Mouse (Mus musculus): ENCODE measurements around the gene Tcf23. TPM values are rescaled to one million over a fixed set of nuclear protein-coding genes. Genes with fewer than 3 reads are reported as not detected.

Gene Tcf23
- total and polyA plus RNA-seq, 3 experiments = not detected

GRCm38 (mm10) chr5:31022690-31023089 is 54.2 kb downstream of the Tcf23 start:
- no peak overlapping the region for H3K4me3 ChIP-seq (ENCODE audit: low read depth, low read length)
- no peaks in the 10 kb centered on the region for H3K36me3 ChIP-seq (replicated peaks)
- no peaks in the 10 kb centered on the region for H3K4me1 ChIP-seq (ENCODE audit: insufficient read depth, low read depth, low read length)
- no peaks in the 10 kb centered on the region for H3K9me3 ChIP-seq (replicated peaks)
- ATAC-seq (ENCODE audit: extremely low read depth, insufficient number of reproducible peaks, low FRiP score, poor library complexity, severe bottlenecking) (no peak), DNase-seq (ENCODE audit: low spot score) (no peak)
- H3K27me3 ChIP-seq (ENCODE audit: insufficient read depth, low read length) = peaks cover 21% of the 10 kb centered on the region
- no peak for TF ChIP-seq TAL1 (conservative IDR thresholded peaks at IDR 0.05; ENCODE audit: low read depth, low read length)
- TF ChIP-seq CTCF (IDR thresholded peaks at IDR 0.05; ENCODE audit: low read depth, low read length) = no peak
- no peak for TF ChIP-seq GATA2 (IDR thresholded peaks at IDR 0.05; ENCODE audit: borderline replicate concordance, low read depth, low read length)
- TF ChIP-seq GATA1 (IDR thresholded peaks at IDR 0.05; ENCODE audit: borderline replicate concordance, low read length) = no peak
- TF ChIP-seq POLR2AphosphoS5 (IDR thresholded peaks at IDR 0.05; ENCODE audit: insufficient replicate concordance, low read depth, low read length) = no peak

GRCm38 (mm10) chr5:31023254-31023653 is 54.8 kb downstream of the Tcf23 start:
- Histone ChIP-seq H3K4me3 (ENCODE audit: low read depth, low read length) (no peak overlapping the region), H3K9me3 (replicated peaks) (no peaks in the 10 kb centered on the region), H3K4me1 (ENCODE audit: insufficient read depth, low read depth, low read length) (no peaks in the 10 kb centered on the region), H3K27me3 (ENCODE audit: insufficient read depth, low read length) (peaks cover 21% of the 10 kb centered on the region), H3K36me3 (replicated peaks) (no peaks in the 10 kb centered on the region)
- no peak for DNase-seq (ENCODE audit: low spot score)
- TF ChIP-seq POLR2AphosphoS5 (IDR thresholded peaks at IDR 0.05; ENCODE audit: insufficient replicate concordance, low read depth, low read length) = no peak
- no peak for TF ChIP-seq GATA2 (IDR thresholded peaks at IDR 0.05; ENCODE audit: borderline replicate concordance, low read depth, low read length)
- no peak for TF ChIP-seq CTCF (IDR thresholded peaks at IDR 0.05; ENCODE audit: low read depth, low read length)
- no peak for TF ChIP-seq GATA1 (IDR thresholded peaks at IDR 0.05; ENCODE audit: borderline replicate concordance, low read length)
- TF ChIP-seq TAL1 (conservative IDR thresholded peaks at IDR 0.05; ENCODE audit: low read depth, low read length) = no peak
- no peak for ATAC-seq (ENCODE audit: extremely low read depth, insufficient number of reproducible peaks, low FRiP score, poor library complexity, severe bottlenecking)

- TF ChIP-seq TAL1 (conservative IDR thresholded peaks at IDR 0.05; ENCODE audit: low read depth, low read length) (no peak), CTCF (IDR thresholded peaks at IDR 0.05; ENCODE audit: low read depth, low read length) (no peak), GATA1 (IDR thresholded peaks at IDR 0.05; ENCODE audit: borderline replicate concordance, low read length) (no peak), POLR2AphosphoS5 (IDR thresholded peaks at IDR 0.05; ENCODE audit: insufficient replicate concordance, low read depth, low read length) (no peak), GATA2 (IDR thresholded peaks at IDR 0.05; ENCODE audit: borderline replicate concordance, low read depth, low read length) (no peak)
- H3K9me3 ChIP-seq (replicated peaks) = no peaks in the 10 kb centered on the region
- ATAC-seq (ENCODE audit: extremely low read depth, insufficient number of reproducible peaks, low FRiP score, poor library complexity, severe bottlenecking) (no peak), DNase-seq (ENCODE audit: low spot score) (no peak)
- H3K4me1 ChIP-seq (ENCODE audit: insufficient read depth, low read depth, low read length) = no peaks in the 10 kb centered on the region
- H3K36me3 ChIP-seq (replicated peaks) = no peaks in the 10 kb centered on the region
- peaks cover 19% of the 10 kb centered on the region for H3K27me3 ChIP-seq (ENCODE audit: insufficient read depth, low read length)
- H3K4me3 ChIP-seq (ENCODE audit: low read depth, low read length) = no peak overlapping the region
Observed at GRCm38 (mm10) chr5:31024641-31025040, 56.2 kb downstream of the Tcf23 start.

Other genes with a start within 250 kb of the Tcf23 start
Only the 20 nearest of the 21 such genes appear.
- not detected in 2 replicates for gene Mapre3, start 154.0 kb upstream of the Tcf23 start, total RNA-seq (2014; fragmentation: Nextera tagmentation)
- gene Mapre3, start 154.0 kb upstream of the Tcf23 start, total RNA-seq (2017) = 0.12 and 0.27 TPM in 2 replicates
- not detected in 2 replicates for gene Mapre3, start 154.0 kb upstream of the Tcf23 start, polyA plus RNA-seq (2012)
- gene Tmem214, start 100.7 kb upstream of the Tcf23 start, total RNA-seq (2014; fragmentation: Nextera tagmentation) = 17.9 and 36.0 TPM in 2 replicates
- 19.2 and 19.6 TPM in 2 replicates for gene Tmem214, start 100.7 kb upstream of the Tcf23 start, total RNA-seq (2017)
- 21.5 and 26.7 TPM in 2 replicates for gene Tmem214, start 100.7 kb upstream of the Tcf23 start, polyA plus RNA-seq (2012)
- gene Agbl5, start 80.0 kb upstream of the Tcf23 start, total RNA-seq (2014; fragmentation: Nextera tagmentation) = 31.2 and 48.5 TPM in 2 replicates
- gene Agbl5, start 80.0 kb upstream of the Tcf23 start, total RNA-seq (2017) = 9.9 and 13.0 TPM in 2 replicates
- gene Agbl5, start 80.0 kb upstream of the Tcf23 start, polyA plus RNA-seq (2012) = 65.8 and 85.9 TPM in 2 replicates
- 309 and 472 TPM in 2 replicates for gene Ost4, start 60.9 kb upstream of the Tcf23 start, total RNA-seq (2014; fragmentation: Nextera tagmentation)
- gene Ost4, start 60.9 kb upstream of the Tcf23 start, total RNA-seq (2017) = 346 and 348 TPM in 2 replicates
- 70.6 and 80.1 TPM in 2 replicates for gene Ost4, start 60.9 kb upstream of the Tcf23 start, polyA plus RNA-seq (2012)
- 0.38 TPM in 1 of 2 replicates, not detected in the other for gene Emilin1, start 55.3 kb upstream of the Tcf23 start, total RNA-seq (2014; fragmentation: Nextera tagmentation)
- gene Emilin1, start 55.3 kb upstream of the Tcf23 start, total RNA-seq (2017) = 1.0 and 2.6 TPM in 2 replicates
- 1.2 and 1.3 TPM in 2 replicates for gene Emilin1, start 55.3 kb upstream of the Tcf23 start, polyA plus RNA-seq (2012)
- 22.7 and 29.8 TPM in 2 replicates for gene Khk, start 47.2 kb upstream of the Tcf23 start, total RNA-seq (2014; fragmentation: Nextera tagmentation)
- gene Khk, start 47.2 kb upstream of the Tcf23 start, total RNA-seq (2017) = 43.4 TPM in 2 replicates
- gene Khk, start 47.2 kb upstream of the Tcf23 start, polyA plus RNA-seq (2012) = 17.3 and 20.2 TPM in 2 replicates
- gene Cgref1, start 23.1 kb upstream of the Tcf23 start, total RNA-seq (2014; fragmentation: Nextera tagmentation) = not detected in 2 replicates
- gene Cgref1, start 23.1 kb upstream of the Tcf23 start, total RNA-seq (2017) = 0.33 TPM in 1 of 2 replicates, not detected in the other
- gene Cgref1, start 23.1 kb upstream of the Tcf23 start, polyA plus RNA-seq (2012) = not detected in 2 replicates
- gene Preb, start 8.3 kb upstream of the Tcf23 start, total RNA-seq (2014; fragmentation: Nextera tagmentation) = 50.3 and 82.7 TPM in 2 replicates
- 35.4 and 42.5 TPM in 2 replicates for gene Preb, start 8.3 kb upstream of the Tcf23 start, total RNA-seq (2017)
- gene Preb, start 8.3 kb upstream of the Tcf23 start, polyA plus RNA-seq (2012) = 48.9 and 74.7 TPM in 2 replicates
- gene Atraid, start 79.7 kb downstream of the Tcf23 start, total RNA-seq (2014; fragmentation: Nextera tagmentation) = 81.9 and 89.6 TPM in 2 replicates
- gene Atraid, start 79.7 kb downstream of the Tcf23 start, total RNA-seq (2017) = 50.0 and 54.0 TPM in 2 replicates
- 11.6 and 15.6 TPM in 2 replicates for gene Atraid, start 79.7 kb downstream of the Tcf23 start, polyA plus RNA-seq (2012)
- 3.2 and 4.0 TPM in 2 replicates for gene Slc5a6, start 80.3 kb downstream of the Tcf23 start, total RNA-seq (2014; fragmentation: Nextera tagmentation)
- 2.2 and 5.2 TPM in 2 replicates for gene Slc5a6, start 80.3 kb downstream of the Tcf23 start, total RNA-seq (2017)
- gene Slc5a6, start 80.3 kb downstream of the Tcf23 start, polyA plus RNA-seq (2012) = 9.5 and 11.9 TPM in 2 replicates
- gene Cad, start 86.1 kb downstream of the Tcf23 start, total RNA-seq (2014; fragmentation: Nextera tagmentation) = 87.7 and 102 TPM in 2 replicates
- gene Cad, start 86.1 kb downstream of the Tcf23 start, total RNA-seq (2017) = 18.5 and 20.2 TPM in 2 replicates
- 426 and 438 TPM in 2 replicates for gene Cad, start 86.1 kb downstream of the Tcf23 start, polyA plus RNA-seq (2012)
- not detected in 2 replicates for gene Dnajc5g, start 137.6 kb downstream of the Tcf23 start, total RNA-seq (2014; fragmentation: Nextera tagmentation)
- gene Dnajc5g, start 137.6 kb downstream of the Tcf23 start, total RNA-seq (2017) = not detected in 2 replicates
- gene Dnajc5g, start 137.6 kb downstream of the Tcf23 start, polyA plus RNA-seq (2012) = not detected in 2 replicates
- gene Slc30a3, start 139.6 kb downstream of the Tcf23 start, total RNA-seq (2014; fragmentation: Nextera tagmentation) = not detected in 2 replicates
- 0.05 TPM in 1 of 2 replicates, not detected in the other for gene Slc30a3, start 139.6 kb downstream of the Tcf23 start, total RNA-seq (2017)
- not detected in 2 replicates for gene Slc30a3, start 139.6 kb downstream of the Tcf23 start, polyA plus RNA-seq (2012)
- gene Trim54, start 148.1 kb downstream of the Tcf23 start, total RNA-seq (2014; fragmentation: Nextera tagmentation) = not detected in 2 replicates
- not detected in 2 replicates for gene Trim54, start 148.1 kb downstream of the Tcf23 start, total RNA-seq (2017)
- gene Trim54, start 148.1 kb downstream of the Tcf23 start, polyA plus RNA-seq (2012) = not detected in 2 replicates
- not detected in 2 replicates for gene Ucn, start 170.2 kb downstream of the Tcf23 start, total RNA-seq (2014; fragmentation: Nextera tagmentation)
- not detected in 2 replicates for gene Ucn, start 170.2 kb downstream of the Tcf23 start, total RNA-seq (2017)
- gene Ucn, start 170.2 kb downstream of the Tcf23 start, polyA plus RNA-seq (2012) = not detected in 2 replicates
- 56.6 and 78.2 TPM in 2 replicates for gene Mpv17, start 185.6 kb downstream of the Tcf23 start, total RNA-seq (2014; fragmentation: Nextera tagmentation)
- gene Mpv17, start 185.6 kb downstream of the Tcf23 start, total RNA-seq (2017) = 69.8 and 70.3 TPM in 2 replicates
- 27.7 and 31.2 TPM in 2 replicates for gene Mpv17, start 185.6 kb downstream of the Tcf23 start, polyA plus RNA-seq (2012)
- gene Gm29609, start 211.2 kb downstream of the Tcf23 start, total RNA-seq (2014; fragmentation: Nextera tagmentation) = 5.4 and 7.1 TPM in 2 replicates
- gene Gm29609, start 211.2 kb downstream of the Tcf23 start, total RNA-seq (2017) = 2.8 and 4.4 TPM in 2 replicates
- 4.3 and 7.2 TPM in 2 replicates for gene Gm29609, start 211.2 kb downstream of the Tcf23 start, polyA plus RNA-seq (2012)
- gene Gtf3c2, start 211.5 kb downstream of the Tcf23 start, total RNA-seq (2014; fragmentation: Nextera tagmentation) = 161 and 164 TPM in 2 replicates
- gene Gtf3c2, start 211.5 kb downstream of the Tcf23 start, total RNA-seq (2017) = 51.1 and 65.1 TPM in 2 replicates
- gene Gtf3c2, start 211.5 kb downstream of the Tcf23 start, polyA plus RNA-seq (2012) = 57.0 and 88.3 TPM in 2 replicates
- gene Snx17, start 224.6 kb downstream of the Tcf23 start, total RNA-seq (2014; fragmentation: Nextera tagmentation) = 35.3 and 42.8 TPM in 2 replicates
- gene Snx17, start 224.6 kb downstream of the Tcf23 start, total RNA-seq (2017) = 56.5 and 65.1 TPM in 2 replicates
- gene Snx17, start 224.6 kb downstream of the Tcf23 start, polyA plus RNA-seq (2012) = 36.0 and 37.0 TPM in 2 replicates
- gene Eif2b4, start 224.8 kb downstream of the Tcf23 start, total RNA-seq (2014; fragmentation: Nextera tagmentation) = 43.3 and 104 TPM in 2 replicates
- gene Eif2b4, start 224.8 kb downstream of the Tcf23 start, total RNA-seq (2017) = 43.6 and 49.3 TPM in 2 replicates
- 139 and 201 TPM in 2 replicates for gene Eif2b4, start 224.8 kb downstream of the Tcf23 start, polyA plus RNA-seq (2012)

All from G1E (cell line).